Mouse (Mus musculus) neutrophil, adult 65 days (primary cell): ENCODE measurements around the gene Sirpb1b. TPM values are rescaled to one million over a fixed set of nuclear protein-coding genes. Genes with fewer than 3 reads are reported as not detected.

ENCODE experiments used
- total RNA-seq: library from RNA; stranded (reverse); gene quantifications from 2 replicates; pipeline ENCODE4 v1.2.4, GENCODE M21; 2023

Sirpb1b gene
- total RNA-seq: 54.9 and 78.5 TPM in 2 replicates

GRCm38 (mm10) chr3:15574887-15575286 lies at the start of gene Sirpb1b:
Gene Sirpb1b, minus strand, starts transcription at chr3:15575065.

Other genes with a start within 250 kb of the Sirpb1b start
- 45.0 and 45.8 TPM in 2 replicates for gene Gm9733, start 242.8 kb downstream of the Sirpb1b start, total RNA-seq
- 20.0 and 31.4 TPM in 2 replicates for gene Sirpb1a, start 148.5 kb downstream of the Sirpb1b start, total RNA-seq